Comparison of ENCODE assay signal across 8 mouse cellular contexts in the genomic region with DNA sequence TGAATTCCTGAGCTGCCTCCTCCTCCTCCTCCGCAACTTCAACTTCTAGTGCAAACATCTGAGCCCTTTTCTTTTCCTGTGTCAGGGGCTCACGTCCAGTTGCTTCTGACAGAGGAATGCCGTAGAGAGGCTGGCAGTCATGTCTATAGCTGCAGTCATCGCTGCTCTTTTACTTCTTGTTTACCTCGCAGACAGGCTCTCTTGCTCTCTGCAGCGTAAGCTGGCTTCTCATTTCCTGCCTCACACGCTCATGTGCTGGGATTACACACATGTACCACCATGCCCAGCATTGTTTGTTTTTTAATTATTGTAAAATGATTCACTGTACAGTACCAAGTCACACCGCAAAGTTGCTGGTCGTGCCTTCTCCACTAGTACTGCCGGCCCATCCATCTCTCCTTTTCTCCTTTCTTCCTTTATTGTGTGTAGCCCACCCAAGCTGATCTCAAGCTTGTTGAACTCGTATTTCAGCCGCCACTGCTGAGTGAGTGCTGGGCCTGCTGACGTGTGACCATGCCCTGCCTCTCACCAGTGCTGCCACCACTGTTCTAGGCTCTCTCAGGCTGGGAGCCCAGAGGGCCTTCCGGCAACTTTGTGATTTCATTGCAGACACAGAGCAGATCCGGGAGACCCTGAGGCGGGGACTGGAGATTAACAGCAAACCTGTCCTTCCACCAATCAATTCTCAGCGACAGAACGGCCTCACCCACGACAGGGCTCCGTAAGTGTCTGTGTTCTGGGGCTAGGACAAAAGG. TPM values are rescaled to one million over a fixed set of nuclear protein-coding genes. Genes with fewer than 3 reads are reported as not detected.
DNase-seq lines count a peak whose midpoint lies in the region; ATAC-seq and TF ChIP-seq lines count a peak whose summit lies in the region.

No protein-coding gene starts in this region.

- H3K4me1 ChIP-seq in heart, embryonic 13.5 days, result peaks cover 76% of the 10 kb centered on the region
- H3K4me1 ChIP-seq in bone marrow, adult 2 months (ENCODE audit: control insufficient read depth, insufficient read depth, low read length), result peaks cover 12% of the 10 kb centered on the region
- 0 out of 2 replicates have a peak, but pooled peaks cover 18% of the 10 kb centered on the region for H3K4me1 ChIP-seq in hindbrain, postnatal 0 days (ENCODE audit: insufficient read depth, low read length)

- WGBS in heart, embryonic 13.5 days, result 26% methylated on average over 20 of the region's 20 CpGs
- WGBS in bone marrow, adult 2 months, result 33% methylated on average over 20 of the region's 20 CpGs
- WGBS in hindbrain, postnatal 0 days, result 70% methylated on average over 20 of the region's 20 CpGs
- WGBS in macrophage (ENCODE audit: missing documents), result 59% methylated on average over 20 of the region's 20 CpGs

- H3K4me3 ChIP-seq in heart, embryonic 13.5 days, result no peak overlapping the region
- H3K4me3 ChIP-seq in bone marrow, adult 2 months (replicated peaks; ENCODE audit: control insufficient read depth, low read depth, low read length), result peak overlapping the region; percentile 37
- H3K4me3 ChIP-seq in hindbrain, postnatal 0 days (ENCODE audit: low read length), result no peak overlapping the region
- no peak overlapping the region for H3K4me3 ChIP-seq in macrophage (ENCODE audit: inconsistent target)

- no peak for DNase-seq in heart, postnatal 25 days (ENCODE audit: low spot score)
- no peak for DNase-seq in hindbrain, postnatal 0 days (ENCODE audit: low spot score)
- no peak for DNase-seq in urinary bladder, postnatal 25 days (ENCODE audit: low spot score)
- no peak for DNase-seq in cerebellum, adult 11-12 months

- H3K79me2 ChIP-seq in macrophage (ENCODE audit: inconsistent target), result no peaks in the 10 kb centered on the region

- H3K27ac ChIP-seq in heart, embryonic 13.5 days (replicated peaks), result peak overlapping the region; percentile 93
- H3K27ac ChIP-seq in bone marrow, adult 2 months (ENCODE audit: control insufficient read depth, insufficient read depth, low read depth, low read length, poor library complexity), result peak overlapping the region; percentile 76
- peak overlapping the region; percentile 64; the same call in 1 of the 2 replicates for H3K27ac ChIP-seq in hindbrain, postnatal 0 days
- peak overlapping the region; percentile 18 for H3K27ac ChIP-seq in macrophage

- no peaks in the 10 kb centered on the region for H3K9me3 ChIP-seq in heart, embryonic 13.5 days
- H3K9me3 ChIP-seq in hindbrain, postnatal 0 days (ENCODE audit: low read length), result no peaks in the 10 kb centered on the region

- H3K27me3 ChIP-seq in heart, embryonic 13.5 days (replicated peaks), result no peaks in the 10 kb centered on the region
- H3K27me3 ChIP-seq in hindbrain, postnatal 0 days (ENCODE audit: insufficient read depth, low read length), result no peaks in the 10 kb centered on the region

- no peak for TF ChIP-seq CTCF in bone marrow, adult 2 months (IDR thresholded peaks at IDR 0.05; ENCODE audit: control insufficient read depth, insufficient read depth, low read length)
- no peak for TF ChIP-seq CTCF in hindbrain, postnatal 0 days (IDR thresholded peaks at IDR 0.05; ENCODE audit: low read depth)

- peaks cover 30% of the 10 kb centered on the region for H3K36me3 ChIP-seq in heart, embryonic 13.5 days
- H3K36me3 ChIP-seq in hindbrain, postnatal 0 days (ENCODE audit: insufficient read depth, low read length), result peaks cover 22% of the 10 kb centered on the region; the same call in 1 of the 2 replicates
- no peaks in the 10 kb centered on the region for H3K36me3 ChIP-seq in macrophage (ENCODE audit: inconsistent target)

- intact Hi-C loops in heart, postnatal 25 days (cut with DNase I), result loop anchor here (2.0 kb wide), 3 partner anchors 22 to 70 kb away; partner anchors contain the start of gene Trim8

- H3K4me2 ChIP-seq in heart, embryonic 13.5 days, result peak overlapping the region; percentile 41
- H3K4me2 ChIP-seq in hindbrain, postnatal 0 days (ENCODE audit: low read depth, low read length), result no peak overlapping the region

- peak overlapping the region; percentile 67 for H3K9ac ChIP-seq in heart, embryonic 13.5 days
- no peak overlapping the region for H3K9ac ChIP-seq in hindbrain, postnatal 0 days (replicated peaks; ENCODE audit: low read length)

- TF ChIP-seq POLR2A in bone marrow, adult 2 months (IDR thresholded peaks at IDR 0.05; ENCODE audit: borderline replicate concordance, control insufficient read depth, low read depth, low read length), result no peak; the same call in 1 of the 2 replicates

- no peak for ATAC-seq in heart, embryonic 13.5 days (ENCODE audit: extremely low read depth, insufficient number of reproducible peaks, low FRiP score, low TSS enrichment)
- ATAC-seq in hindbrain, postnatal 0 days, result no peak
- ATAC-seq in inflammation-experienced regulatory T-cells, adult 6 months, result no peak

RNA-seq across cellular contexts. Expression of gene Trim8, which starts 47.2 kb away (rescaled TPM):
- 13.2 and 13.9 TPM in 2 replicates for polyA plus RNA-seq in heart, embryonic 13.5 days (2015; fragmentation: Nextera tagmentation; extraction: Ambion mirVana)
- total RNA-seq in heart, postnatal 25 days (2021), result 10 to 100 TPM; 37.3 to 40.6 TPM
- 13.9 and 25.9 TPM in 2 replicates for polyA plus RNA-seq in bone marrow, adult 2 months (2011; ENCODE audit: insufficient read depth, insufficient read length, low replicate concordance, missing spikeins)
- 108 and 115 TPM in 2 replicates for total RNA-seq in hindbrain, postnatal 0 days (2014; rRNA removed)
- polyA plus RNA-seq in hindbrain, postnatal 0 days (2015; fragmentation: Nextera tagmentation; extraction: Ambion mirVana), result 28.8 and 29.7 TPM in 2 replicates
- total RNA-seq in macrophage (2018; cell fraction: chromatin; rRNA removed), result 10 to 100 TPM; 15.9 to 99.6 (median 53.2) TPM
- total RNA-seq in macrophage (2018; cell fraction: cytosol; rRNA removed), result 100 to 1,000 TPM in 1 of 26 experiments, 10 to 100 TPM in 25; 25.7 to 101 (median 73.3) TPM
- 100 to 1,000 TPM in 4 of 26 experiments, 10 to 100 TPM in 22; 24.4 to 126 (median 65.5) TPM for total RNA-seq in macrophage (2018; cell fraction: nucleus; rRNA removed)
- polyA plus RNA-seq in macrophage (2018), result 33.5 to 58.8 TPM (median 46.5 TPM) in 3 replicates
- 10 to 100 TPM; 24.1 to 26.3 (median 25.9) TPM for polyA plus RNA-seq in inflammation-experienced regulatory T-cells, adult 6 months (2017; shearing (Covaris generic))

RNA-seq across cellular contexts. Expression of gene Sufu, which starts 57.6 kb away (rescaled TPM):
- polyA plus RNA-seq in heart, embryonic 13.5 days (2015; fragmentation: Nextera tagmentation; extraction: Ambion mirVana), result 18.4 and 19.3 TPM in 2 replicates
- total RNA-seq in heart, postnatal 25 days (2021), result 10 to 100 TPM; 12.0 to 12.6 TPM
- polyA plus RNA-seq in bone marrow, adult 2 months (2011; ENCODE audit: insufficient read depth, insufficient read length, low replicate concordance, missing spikeins), result 5.3 and 6.3 TPM in 2 replicates
- 21.4 and 21.9 TPM in 2 replicates for total RNA-seq in hindbrain, postnatal 0 days (2014; rRNA removed)
- 17.2 and 19.1 TPM in 2 replicates for polyA plus RNA-seq in hindbrain, postnatal 0 days (2015; fragmentation: Nextera tagmentation; extraction: Ambion mirVana)
- total RNA-seq in macrophage (2018; cell fraction: chromatin; rRNA removed), result 10 to 100 TPM in 22 of 26 experiments, 1 to 10 TPM in 4; 5.3 to 47.0 (median 27.6) TPM
- total RNA-seq in macrophage (2018; cell fraction: cytosol; rRNA removed), result 10 to 100 TPM in 14 of 26 experiments, 1 to 10 TPM in 12; 4.0 to 14.7 (median 10.5) TPM
- 10 to 100 TPM in 18 of 26 experiments, 1 to 10 TPM in 8; 4.8 to 29.3 (median 15.9) TPM for total RNA-seq in macrophage (2018; cell fraction: nucleus; rRNA removed)
- polyA plus RNA-seq in macrophage (2018), result 7.6 to 9.7 TPM (median 8.7 TPM) in 3 replicates
- polyA plus RNA-seq in inflammation-experienced regulatory T-cells, adult 6 months (2017; shearing (Covaris generic)), result 10 to 100 TPM; 10.7 to 13.6 (median 12.5) TPM

RNA-seq across cellular contexts. Expression of gene Actr1a, which starts 58.8 kb away (rescaled TPM):
- polyA plus RNA-seq in heart, embryonic 13.5 days (2015; fragmentation: Nextera tagmentation; extraction: Ambion mirVana), result 108 and 111 TPM in 2 replicates
- 10 to 100 TPM; 89.3 to 94.8 TPM for total RNA-seq in heart, postnatal 25 days (2021)
- polyA plus RNA-seq in bone marrow, adult 2 months (2011; ENCODE audit: insufficient read depth, insufficient read length, low replicate concordance, missing spikeins), result 40.3 and 53.5 TPM in 2 replicates
- 321 and 337 TPM in 2 replicates for total RNA-seq in hindbrain, postnatal 0 days (2014; rRNA removed)
- 278 and 295 TPM in 2 replicates for polyA plus RNA-seq in hindbrain, postnatal 0 days (2015; fragmentation: Nextera tagmentation; extraction: Ambion mirVana)
- 100 to 1,000 TPM in 6 of 26 experiments, 10 to 100 TPM in 20; 34.1 to 140 (median 92.3) TPM for total RNA-seq in macrophage (2018; cell fraction: chromatin; rRNA removed)
- total RNA-seq in macrophage (2018; cell fraction: cytosol; rRNA removed), result 100 to 1,000 TPM; 106 to 182 (median 139) TPM
- total RNA-seq in macrophage (2018; cell fraction: nucleus; rRNA removed), result 100 to 1,000 TPM in 16 of 26 experiments, 10 to 100 TPM in 10; 47.5 to 177 (median 111) TPM
- 93.8 to 117 TPM (median 112 TPM) in 3 replicates for polyA plus RNA-seq in macrophage (2018)
- 100 to 1,000 TPM in 1 of 3 experiments, 10 to 100 TPM in 2; 77.1 to 105 (median 78.0) TPM for polyA plus RNA-seq in inflammation-experienced regulatory T-cells, adult 6 months (2017; shearing (Covaris generic))

Comparison
In these comparisons a context has a peak if more than half of its experiments do, and no peak if none do; other contexts are left out.
1. H3K27ac ChIP-seq: peak in every context shown above with its lines; median percentile 93 in heart, embryonic 13.5 days; 76 in bone marrow, adult 2 months; 64 in hindbrain, postnatal 0 days; 18 in macrophage.